Mouse (Mus musculus): ENCODE measurements around the gene 4930415O20Rik.

DNA sequence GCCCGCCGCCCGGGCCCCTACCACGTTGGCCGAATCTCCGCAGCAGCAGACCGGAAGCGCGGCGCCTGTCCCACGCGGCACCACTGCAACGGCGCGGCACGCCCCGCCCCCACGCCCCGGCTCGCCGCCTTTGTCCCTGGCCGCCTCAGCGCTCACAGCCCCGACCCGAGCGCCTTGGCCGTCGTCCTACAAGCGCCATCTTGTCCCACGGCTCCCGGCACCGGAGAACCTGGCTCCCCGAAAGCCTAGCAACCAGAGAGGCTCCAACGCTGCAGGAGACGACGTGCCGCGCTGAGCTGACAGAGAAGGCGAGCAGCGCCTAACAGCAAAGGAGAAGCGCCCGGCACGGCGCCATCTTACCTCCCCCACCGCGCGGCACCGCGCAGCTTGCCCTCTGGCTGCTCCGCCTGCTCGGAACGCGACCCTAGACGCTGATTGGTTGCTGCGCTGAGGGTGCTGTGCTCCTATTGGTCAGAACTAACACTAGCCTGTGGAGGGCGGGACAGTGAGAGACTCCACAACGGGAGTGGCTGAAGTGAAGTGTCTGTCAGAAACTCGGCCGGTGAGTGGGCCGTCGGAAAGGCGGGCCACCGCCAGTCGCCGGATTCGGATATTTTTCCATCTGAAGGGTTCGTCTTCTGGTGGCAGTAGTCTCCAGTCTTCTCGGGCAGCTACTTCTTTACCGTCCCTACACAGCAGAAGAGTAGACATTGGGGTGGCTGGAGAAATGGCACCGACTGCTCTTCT lies 36.8 kb upstream of the 4930415O20Rik start, which contains the start of gene Kansl2:
- peak; percentile 93 for TF ChIP-seq POLR2A (IDR thresholded peaks at IDR 0.05; ENCODE audit: borderline replicate concordance, insufficient read depth, low read length)
- no peak for TF ChIP-seq CTCF (IDR thresholded peaks at IDR 0.05; ENCODE audit: borderline replicate concordance, insufficient read depth, low read depth, low read length)
